Mouse (Mus musculus) bone marrow, adult 2 months (tissue): ENCODE data around the gene Med13l.

Experiments used
- CTCF ChIP-seq: fragments of 200-500 bp; IDR thresholded peaks from 2 replicates; pipeline ENCODE4 v1.5.1; 2011; ENCODE audit warnings: low read length, control low read depth; ENCODE audit not compliant: control insufficient read depth, insufficient read depth
- POLR2A ChIP-seq: fragments of 200-500 bp; IDR thresholded peaks from 2 replicates; pipeline ENCODE4 v1.6.1; 2011; ENCODE audit warnings: low read depth, mild to moderate bottlenecking, control low read depth, low read length, borderline replicate concordance; ENCODE audit not compliant: control insufficient read depth

DNA sequence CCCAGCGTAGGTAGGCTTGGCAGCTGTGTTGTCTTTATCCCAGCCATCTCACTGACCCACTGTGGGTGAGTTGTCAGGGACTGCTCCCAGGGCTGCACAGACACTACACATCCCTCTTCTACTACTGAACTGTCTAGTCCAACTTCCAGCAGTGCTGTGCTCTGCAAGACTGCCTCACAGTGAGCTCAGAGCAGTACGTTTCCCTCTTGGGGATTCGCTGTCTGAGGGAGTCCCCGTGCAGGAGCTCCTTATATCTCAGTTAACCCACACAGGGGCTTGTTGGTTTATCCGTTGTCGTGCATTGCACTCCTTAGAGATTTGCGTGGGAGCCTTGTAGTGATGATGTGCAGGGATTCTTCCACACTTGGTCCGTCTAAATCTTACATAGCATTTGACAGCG is 144.5 kb downstream of the Med13l start:
- TF ChIP-seq CTCF (no peak), POLR2A (no peak)
